Mouse (Mus musculus) forebrain, embryonic 10.5 days (tissue): ENCODE data around the gene Spn. TPM values are rescaled to one million over a fixed set of nuclear protein-coding genes. Genes with fewer than 3 reads are reported as not detected.

Experiments
- DNase-seq: peaks from one replicate; pipeline ENCODE4 v3.0.0-alpha.2; 2017; ENCODE audit warnings: low spot score; ENCODE audit errors: extremely low spot score
- H3K27ac ChIP-seq: fragments of 300-500 bp; sonication (generic); 2 replicates; pipeline ENCODE4 v1.5.1; 2016; ENCODE audit warnings: mild to moderate bottlenecking
- H3K27me3 ChIP-seq: fragments of 300-500 bp; sonication (generic); 2 replicates; pipeline ENCODE4 v1.6.1; 2016; ENCODE audit warnings: mild to moderate bottlenecking; ENCODE audit not compliant: poor library complexity, severe bottlenecking
- H3K36me3 ChIP-seq: fragments of 300-500 bp; sonication (generic); replicated peaks from 2 replicates; pipeline ENCODE4 v1.6.1; 2016; ENCODE audit warnings: mild to moderate bottlenecking, moderate library complexity
- H3K4me1 ChIP-seq: fragments of 300-500 bp; sonication (generic); 2 replicates; pipeline ENCODE4 v1.6.1; 2016
- H3K4me3 ChIP-seq: fragments of 300-500 bp; sonication (generic); 2 replicates; pipeline ENCODE4 v1.5.1; 2016; ENCODE audit warnings: mild to moderate bottlenecking, moderate library complexity
- H3K9me3 ChIP-seq: fragments of 300-500 bp; sonication (generic); 2 replicates; pipeline ENCODE4 v1.6.1; 2016; ENCODE audit warnings: mild to moderate bottlenecking, moderate library complexity
- WGBS: fragments of 180-500 bp; shearing (Covaris S2); methylation state at CpG from one replicate; pipeline ENCODE4 v1.1.7; 2016; 5-methylcytosine and 5-hydroxymethylcytosine counted together
- polyA plus RNA-seq: library from polyadenylated mRNA; unstranded; fragments of >200 nt; fragmentation: Nextera tagmentation; extraction: Ambion mirVana; gene quantifications from 2 replicates; pipeline ENCODE4 v1.2.1, GENCODE M21; 2016

The Spn gene
- polyA plus RNA-seq, 1 experiment from 2014 or later: 0.07 TPM

- 87% methylated on average over 22 of the region's 22 CpGs for WGBS
- H3K9me3 ChIP-seq: no peaks in the 10 kb centered on the region
- no peaks in the 10 kb centered on the region for H3K27me3 ChIP-seq
- H3K4me1 ChIP-seq: peaks cover 10% of the 10 kb centered on the region
- no peak overlapping the region for H3K4me3 ChIP-seq
- no peaks in the 10 kb centered on the region for H3K36me3 ChIP-seq
- H3K27ac ChIP-seq: no peak overlapping the region
- DNase-seq: no peak
Observed at GRCm38 (mm10) chr7:127136181-127137071, 1.2 kb downstream of the Spn start.

- Histone ChIP-seq H3K9me3 (no peaks in the 10 kb centered on the region), H3K4me3 (no peak overlapping the region), H3K27ac (no peak overlapping the region), H3K4me1 (peaks cover 10% of the 10 kb centered on the region), H3K27me3 (no peaks in the 10 kb centered on the region), H3K36me3 (no peaks in the 10 kb centered on the region)
- WGBS: 88% methylated on average over 11 of the region's 11 CpGs
- DNase-seq: no peak
Observed at GRCm38 (mm10) chr7:127134821-127135447, 2.7 kb downstream of the Spn start.

- no peak for DNase-seq
Observed at GRCm38 (mm10) chr7:127133125-127133524, 4.5 kb downstream of the Spn start.

GRCm38 (mm10) chr7:127129638-127130037 lies 8.0 kb downstream of the Spn start:
- Histone ChIP-seq H3K9me3 (peaks cover under 1% of the 10 kb centered on the region), H3K27ac (no peak overlapping the region), H3K27me3 (no peaks in the 10 kb centered on the region), H3K36me3 (no peaks in the 10 kb centered on the region), H3K4me1 (peaks cover 6% of the 10 kb centered on the region), H3K4me3 (no peak overlapping the region)
- DNase-seq: no peak
- WGBS: 21% methylated on average over 4 of the region's 4 CpGs

More at GRCm38 (mm10) chr7:127133125-127133524, 4.5 kb downstream of the Spn start:
- no peaks in the 10 kb centered on the region for H3K27me3 ChIP-seq
- no peaks in the 10 kb centered on the region for H3K9me3 ChIP-seq
- H3K4me3 ChIP-seq: no peak overlapping the region
- no peak overlapping the region for H3K27ac ChIP-seq
- 65% methylated on average over 5 of the region's 5 CpGs for WGBS
- peaks cover 10% of the 10 kb centered on the region for H3K4me1 ChIP-seq
- no peaks in the 10 kb centered on the region for H3K36me3 ChIP-seq

GRCm38 (mm10) chr7:127121911-127122270 lies 15.7 kb downstream of the Spn start, which contains the start of gene Qprt:
Gene Qprt (minus strand): TSS chr7:127122226.
- 6% methylated on average over 7 of the region's 7 CpGs for WGBS

GRCm38 (mm10) chr7:127121061-127121910 lies 16.3 kb downstream of the Spn start:
- 6% methylated on average over 21 of the region's 21 CpGs for WGBS
- peaks cover 37% of the 10 kb centered on the region for H3K27me3 ChIP-seq
- peak; percentile 33 for DNase-seq
- H3K4me1 ChIP-seq: peaks cover 48% of the 10 kb centered on the region
- no peaks in the 10 kb centered on the region for H3K36me3 ChIP-seq
- peaks cover 6% of the 10 kb centered on the region for H3K9me3 ChIP-seq
- H3K27ac ChIP-seq: peak overlapping the region; percentile 78
- peak overlapping the region; percentile 42 for H3K4me3 ChIP-seq

More at GRCm38 (mm10) chr7:127121911-127122270, 15.7 kb downstream of the Spn start, which contains the start of gene Qprt:
- Histone ChIP-seq H3K27me3 (peaks cover 37% of the 10 kb centered on the region), H3K4me1 (peaks cover 44% of the 10 kb centered on the region), H3K36me3 (no peaks in the 10 kb centered on the region), H3K9me3 (peaks cover 6% of the 10 kb centered on the region), H3K27ac (peak within 1 kb of the TSS; percentile 78), H3K4me3 (peak within 1 kb of the TSS; percentile 42)
- DNase-seq: no peak

GRCm38 (mm10) chr7:127118671-127119445 lies 18.8 kb downstream of the Spn start:
- DNase-seq: no peak
- Histone ChIP-seq H3K27ac (peak overlapping the region; percentile 54; the same call in 1 of the 2 replicates), H3K27me3 (peaks cover 37% of the 10 kb centered on the region), H3K9me3 (no peaks in the 10 kb centered on the region), H3K36me3 (no peaks in the 10 kb centered on the region), H3K4me3 (no peak overlapping the region), H3K4me1 (peaks cover 50% of the 10 kb centered on the region)
- WGBS: 57% methylated on average over 14 of the region's 14 CpGs

- 56% methylated on average over 5 of the region's 5 CpGs for WGBS
- Histone ChIP-seq H3K36me3 (no peaks in the 10 kb centered on the region), H3K27me3 (peaks cover 33% of the 10 kb centered on the region), H3K4me3 (no peak overlapping the region), H3K4me1 (peaks cover 56% of the 10 kb centered on the region), H3K9me3 (no peaks in the 10 kb centered on the region), H3K27ac (no peak overlapping the region)
- no peak for DNase-seq
Observed at GRCm38 (mm10) chr7:127117948-127118347, 19.7 kb downstream of the Spn start.

GRCm38 (mm10) chr7:127116331-127116935 lies 21.2 kb downstream of the Spn start:
- Histone ChIP-seq H3K27me3 (peaks cover 19% of the 10 kb centered on the region), H3K9me3 (no peaks in the 10 kb centered on the region), H3K4me1 (peaks cover 46% of the 10 kb centered on the region), H3K27ac (no peak overlapping the region), H3K36me3 (no peaks in the 10 kb centered on the region), H3K4me3 (no peak overlapping the region)
- WGBS: 67% methylated on average over 11 of the region's 11 CpGs
- no peak for DNase-seq

GRCm38 (mm10) chr7:127114920-127115319 lies 22.7 kb downstream of the Spn start:
- H3K4me1 ChIP-seq: peaks cover 38% of the 10 kb centered on the region
- DNase-seq: no peak
- no peak overlapping the region for H3K4me3 ChIP-seq
- H3K9me3 ChIP-seq: no peaks in the 10 kb centered on the region
- no peaks in the 10 kb centered on the region for H3K36me3 ChIP-seq
- WGBS: 88% methylated on average over 11 of the region's 11 CpGs
- H3K27me3 ChIP-seq: peaks cover 4% of the 10 kb centered on the region
- H3K27ac ChIP-seq: no peak overlapping the region

GRCm38 (mm10) chr7:127113614-127114259 lies 23.9 kb downstream of the Spn start:
- Histone ChIP-seq H3K4me1 (peaks cover 31% of the 10 kb centered on the region), H3K9me3 (no peaks in the 10 kb centered on the region), H3K4me3 (no peak overlapping the region), H3K36me3 (no peaks in the 10 kb centered on the region), H3K27me3 (no peaks in the 10 kb centered on the region), H3K27ac (no peak overlapping the region)
- no peak for DNase-seq
- 64% methylated on average over 12 of the region's 12 CpGs for WGBS
